Mouse (Mus musculus): ENCODE data around the gene Ubxn6.

GRCm38 (mm10) chr17:56034726-56035100 lies 40.1 kb downstream of the Ubxn6 start:
- no peak for TF ChIP-seq CTCF (conservative IDR thresholded peaks at IDR 0.05; ENCODE audit: low read length)
- no peak for TF ChIP-seq POU5F1 (IDR thresholded peaks at IDR 0.05; ENCODE audit: borderline replicate concordance, low read length)
- no peak for TF ChIP-seq NANOG (IDR thresholded peaks at IDR 0.05; ENCODE audit: borderline replicate concordance, low read length)
